Mouse (Mus musculus): ENCODE measurements around the gene Gm28053. TPM values are rescaled to one million over a fixed set of nuclear protein-coding genes. Genes with fewer than 3 reads are reported as not detected.

The Gm28053 gene
- polyA plus RNA-seq, 1 experiment from 2014 or later = 2.6 TPM

GRCm38 (mm10) chr6:48732864-48733304 lies 14.5 kb downstream of the Gm28053 start:
- Histone ChIP-seq H3K27me3 (ENCODE audit: control insufficient read depth, insufficient read depth, low read length) (no peaks in the 10 kb centered on the region), H3K9me3 (replicated peaks; ENCODE audit: control insufficient read depth, low read length) (no peaks in the 10 kb centered on the region), H3K4me1 (ENCODE audit: control insufficient read depth, insufficient read depth, low read length) (no peaks in the 10 kb centered on the region), H3K27ac (ENCODE audit: low read depth, low read length) (no peak overlapping the region), H3K9ac (ENCODE audit: low read depth, low read length) (no peak overlapping the region), H3K4me2 (no peak overlapping the region), H3K4me3 (ENCODE audit: low read depth, low read length) (no peak overlapping the region), H3K36me3 (ENCODE audit: control insufficient read depth, insufficient read depth, low read length) (no peaks in the 10 kb centered on the region)
- WGBS (ENCODE audit: insufficient replicate concordance) = 45% methylated on average over 8 of the region's 8 CpGs
- ATAC-seq (replicated peaks; ENCODE audit: insufficient number of reproducible peaks, low FRiP score, low TSS enrichment) = no peak

- 86% methylated on average over 1 of the region's 1 CpGs for WGBS (ENCODE audit: insufficient replicate concordance)
- no peaks in the 10 kb centered on the region for H3K36me3 ChIP-seq (ENCODE audit: control insufficient read depth, insufficient read depth, low read length)
These were observed 15.3 kb downstream of the Gm28053 start for GRCm38 (mm10) chr6:48733660-48734059.

GRCm38 (mm10) chr6:48737053-48737452 lies 18.6 kb downstream of the Gm28053 start:
- Histone ChIP-seq H3K9me3 (replicated peaks; ENCODE audit: control insufficient read depth, low read length) (no peaks in the 10 kb centered on the region), H3K9ac (ENCODE audit: low read depth, low read length) (no peak overlapping the region), H3K36me3 (ENCODE audit: control insufficient read depth, insufficient read depth, low read length) (no peaks in the 10 kb centered on the region), H3K4me2 (no peak overlapping the region), H3K27me3 (ENCODE audit: control insufficient read depth, insufficient read depth, low read length) (peaks cover 10% of the 10 kb centered on the region), H3K4me1 (ENCODE audit: control insufficient read depth, insufficient read depth, low read length) (peaks cover under 1% of the 10 kb centered on the region; the same call in 1 of the 2 replicates), H3K4me3 (ENCODE audit: low read depth, low read length) (no peak overlapping the region), H3K27ac (ENCODE audit: low read depth, low read length) (no peak overlapping the region)
- 82% methylated on average over 2 of the region's 2 CpGs for WGBS (ENCODE audit: insufficient replicate concordance)
- no peak for ATAC-seq (replicated peaks; ENCODE audit: insufficient number of reproducible peaks, low FRiP score, low TSS enrichment)

More at GRCm38 (mm10) chr6:48733660-48734059, 15.3 kb downstream of the Gm28053 start:
- H3K9me3 ChIP-seq (replicated peaks; ENCODE audit: control insufficient read depth, low read length) = no peaks in the 10 kb centered on the region
- H3K4me1 ChIP-seq (ENCODE audit: control insufficient read depth, insufficient read depth, low read length) = no peaks in the 10 kb centered on the region
- no peak overlapping the region for H3K4me3 ChIP-seq (ENCODE audit: low read depth, low read length)
- no peaks in the 10 kb centered on the region for H3K27me3 ChIP-seq (ENCODE audit: control insufficient read depth, insufficient read depth, low read length)
- H3K9ac ChIP-seq (ENCODE audit: low read depth, low read length) = no peak overlapping the region
- no peak overlapping the region for H3K27ac ChIP-seq (ENCODE audit: low read depth, low read length)
- no peak overlapping the region for H3K4me2 ChIP-seq
- no peak for ATAC-seq (replicated peaks; ENCODE audit: insufficient number of reproducible peaks, low FRiP score, low TSS enrichment)

GRCm38 (mm10) chr6:48737688-48738087 lies 19.3 kb downstream of the Gm28053 start:
- ATAC-seq (replicated peaks; ENCODE audit: insufficient number of reproducible peaks, low FRiP score, low TSS enrichment) = no peak
- WGBS (ENCODE audit: insufficient replicate concordance) = 74% methylated on average over 5 of the region's 5 CpGs

GRCm38 (mm10) chr6:48738961-48739779 lies 20.8 kb downstream of the Gm28053 start, which contains the start of gene Gimap1:
Gene Gimap1, plus strand, starts transcription at chr6:48739054.
- no peaks in the 10 kb centered on the region for H3K9me3 ChIP-seq (replicated peaks; ENCODE audit: control insufficient read depth, low read length)
- 52% methylated on average over 15 of the region's 15 CpGs for WGBS (ENCODE audit: insufficient replicate concordance)
- no peak for ATAC-seq (replicated peaks; ENCODE audit: insufficient number of reproducible peaks, low FRiP score, low TSS enrichment)
- H3K36me3 ChIP-seq (ENCODE audit: control insufficient read depth, insufficient read depth, low read length) = no peaks in the 10 kb centered on the region
- H3K4me2 ChIP-seq = peak within 1 kb of the TSS; percentile 45
- H3K4me1 ChIP-seq (ENCODE audit: control insufficient read depth, insufficient read depth, low read length) = peaks cover 11% of the 10 kb centered on the region
- H3K9ac ChIP-seq (ENCODE audit: low read depth, low read length) = 0 out of 2 replicates have a peak within 1 kb of the TSS, but pooled peaks have one; percentile 0
- H3K4me3 ChIP-seq (ENCODE audit: low read depth, low read length) = peak within 1 kb of the TSS; percentile 21
- peak within 1 kb of the TSS; percentile 16; the same call in 1 of the 2 replicates for H3K27ac ChIP-seq (ENCODE audit: low read depth, low read length)
- peaks cover 23% of the 10 kb centered on the region for H3K27me3 ChIP-seq (ENCODE audit: control insufficient read depth, insufficient read depth, low read length)

More at GRCm38 (mm10) chr6:48737688-48738087, 19.3 kb downstream of the Gm28053 start:
- no peak overlapping the region for H3K4me2 ChIP-seq
- no peak overlapping the region for H3K9ac ChIP-seq (ENCODE audit: low read depth, low read length)
- no peak overlapping the region for H3K27ac ChIP-seq (ENCODE audit: low read depth, low read length)
- H3K9me3 ChIP-seq (replicated peaks; ENCODE audit: control insufficient read depth, low read length) = no peaks in the 10 kb centered on the region
- H3K27me3 ChIP-seq (ENCODE audit: control insufficient read depth, insufficient read depth, low read length) = peaks cover 16% of the 10 kb centered on the region
- H3K36me3 ChIP-seq (ENCODE audit: control insufficient read depth, insufficient read depth, low read length) = no peaks in the 10 kb centered on the region
- H3K4me1 ChIP-seq (ENCODE audit: control insufficient read depth, insufficient read depth, low read length) = peaks cover 6% of the 10 kb centered on the region
- no peak overlapping the region for H3K4me3 ChIP-seq (ENCODE audit: low read depth, low read length)

GRCm38 (mm10) chr6:48739780-48740055 lies 21.3 kb downstream of the Gm28053 start:
- Histone ChIP-seq H3K4me3 (ENCODE audit: low read depth, low read length) (no peak overlapping the region; the same call in 1 of the 2 replicates), H3K9me3 (replicated peaks; ENCODE audit: control insufficient read depth, low read length) (no peaks in the 10 kb centered on the region), H3K27me3 (ENCODE audit: control insufficient read depth, insufficient read depth, low read length) (peaks cover 23% of the 10 kb centered on the region), H3K36me3 (ENCODE audit: control insufficient read depth, insufficient read depth, low read length) (no peaks in the 10 kb centered on the region), H3K27ac (ENCODE audit: low read depth, low read length) (no peak overlapping the region), H3K4me2 (peak overlapping the region; percentile 45), H3K9ac (ENCODE audit: low read depth, low read length) (no peak overlapping the region), H3K4me1 (ENCODE audit: control insufficient read depth, insufficient read depth, low read length) (peaks cover 11% of the 10 kb centered on the region)
- no peak for ATAC-seq (replicated peaks; ENCODE audit: insufficient number of reproducible peaks, low FRiP score, low TSS enrichment)
- WGBS (ENCODE audit: insufficient replicate concordance) = 74% methylated on average over 3 of the region's 3 CpGs

- ATAC-seq (replicated peaks; ENCODE audit: insufficient number of reproducible peaks, low FRiP score, low TSS enrichment) = no peak
- Histone ChIP-seq H3K9me3 (replicated peaks; ENCODE audit: control insufficient read depth, low read length) (no peaks in the 10 kb centered on the region), H3K27me3 (ENCODE audit: control insufficient read depth, insufficient read depth, low read length) (peaks cover 23% of the 10 kb centered on the region), H3K36me3 (ENCODE audit: control insufficient read depth, insufficient read depth, low read length) (no peaks in the 10 kb centered on the region), H3K27ac (ENCODE audit: low read depth, low read length) (no peak overlapping the region), H3K4me1 (ENCODE audit: control insufficient read depth, insufficient read depth, low read length) (peaks cover 11% of the 10 kb centered on the region), H3K9ac (ENCODE audit: low read depth, low read length) (no peak overlapping the region; the same call in 1 of the 2 replicates), H3K4me2 (peak overlapping the region; percentile 45), H3K4me3 (ENCODE audit: low read depth, low read length) (no peak overlapping the region)
- 62% methylated on average over 3 of the region's 3 CpGs for WGBS (ENCODE audit: insufficient replicate concordance)
These were observed 22.2 kb downstream of the Gm28053 start for GRCm38 (mm10) chr6:48740501-48741169.

- Histone ChIP-seq H3K27me3 (ENCODE audit: control insufficient read depth, insufficient read depth, low read length) (peaks cover 23% of the 10 kb centered on the region), H3K9me3 (replicated peaks; ENCODE audit: control insufficient read depth, low read length) (no peaks in the 10 kb centered on the region), H3K4me1 (ENCODE audit: control insufficient read depth, insufficient read depth, low read length) (peaks cover 11% of the 10 kb centered on the region), H3K9ac (ENCODE audit: low read depth, low read length) (no peak overlapping the region), H3K4me2 (no peak overlapping the region), H3K4me3 (ENCODE audit: low read depth, low read length) (no peak overlapping the region), H3K27ac (ENCODE audit: low read depth, low read length) (no peak overlapping the region), H3K36me3 (ENCODE audit: control insufficient read depth, insufficient read depth, low read length) (no peaks in the 10 kb centered on the region)
- WGBS (ENCODE audit: insufficient replicate concordance) = 34% methylated on average over 3 of the region's 3 CpGs
- ATAC-seq (replicated peaks; ENCODE audit: insufficient number of reproducible peaks, low FRiP score, low TSS enrichment) = no peak
These were observed 22.9 kb downstream of the Gm28053 start for GRCm38 (mm10) chr6:48741273-48741672.

All from heart, embryonic 11.5 days (tissue).